Mouse (Mus musculus) intestine, embryonic 14.5 days (tissue): Measurements from ENCODE around the gene Rtn2. TPM values are rescaled to one million over a fixed set of nuclear protein-coding genes. Genes with fewer than 3 reads are reported as not detected.

ENCODE experiments used
- ATAC-seq: fragments of 200-750 bp; cut with Nextera tagmentation; replicated peaks from 2 replicates; pipeline ENCODE4 v1.8.0; 2017; ENCODE audit warnings: low read depth, moderate number of reproducible peaks, moderate TSS enrichment, moderate library complexity; ENCODE audit not compliant: low FRiP score, low TSS enrichment
- DNase-seq: peaks from one replicate; pipeline ENCODE4 v3.0.0-alpha.2; 2018; ENCODE audit warnings: low spot score
- H3K27ac ChIP-seq: fragments of 300-500 bp; sonication (generic); 2 replicates; pipeline ENCODE4 v1.5.1; 2014; ENCODE audit warnings: low read depth, mild to moderate bottlenecking, control low read depth
- H3K27me3 ChIP-seq: fragments of 300-500 bp; sonication (generic); replicated peaks from 2 replicates; pipeline ENCODE4 v1.6.1; 2014; ENCODE audit warnings: low read length, control low read depth; ENCODE audit not compliant: control insufficient read depth, insufficient read depth
- H3K36me3 ChIP-seq: fragments of 300-500 bp; sonication (generic); 2 replicates; pipeline ENCODE4 v1.6.1; 2014; ENCODE audit warnings: low read length, control low read depth; ENCODE audit not compliant: control insufficient read depth, insufficient read depth
- H3K4me1 ChIP-seq: fragments of 300-500 bp; sonication (generic); replicated peaks from 2 replicates; pipeline ENCODE4 v1.6.1; 2014; ENCODE audit warnings: low read length, control low read depth, mixed read lengths; ENCODE audit not compliant: control insufficient read depth, insufficient read depth
- H3K4me2 ChIP-seq: fragments of 300-500 bp; sonication (generic); 2 replicates; pipeline ENCODE4 v1.6.1; 2014; ENCODE audit warnings: low read length
- H3K4me3 ChIP-seq: fragments of 300-500 bp; sonication (generic); 2 replicates; pipeline ENCODE4 v1.5.1; 2014; ENCODE audit warnings: low read depth, low read length, control low read depth, mixed read lengths
- H3K9ac ChIP-seq: fragments of 300-500 bp; sonication (generic); 2 replicates; pipeline ENCODE4 v1.6.1; 2014; ENCODE audit warnings: mild to moderate bottlenecking, low read length
- H3K9me3 ChIP-seq: fragments of 300-500 bp; sonication (generic); 2 replicates; pipeline ENCODE4 v1.6.1; 2016; ENCODE audit warnings: low read length, control low read depth; ENCODE audit not compliant: control insufficient read depth
- WGBS: fragments of 180-500 bp; shearing (Covaris S2); extraction: QIAGEN DNeasy Blood & Tissue Kit; methylation state at CpG from one replicate; pipeline ENCODE4 v1.1.7; 2014; 5-methylcytosine and 5-hydroxymethylcytosine counted together
- polyA plus RNA-seq: library from polyadenylated mRNA; unstranded; fragments of >200 nt; fragmentation: Nextera tagmentation; extraction: Ambion mirVana; gene quantifications from 2 replicates; pipeline ENCODE4 v1.2.1, GENCODE M21; 2014

Gene Rtn2
- polyA plus RNA-seq, 1 experiment from 2014 or later: 12.2 TPM

DNA sequence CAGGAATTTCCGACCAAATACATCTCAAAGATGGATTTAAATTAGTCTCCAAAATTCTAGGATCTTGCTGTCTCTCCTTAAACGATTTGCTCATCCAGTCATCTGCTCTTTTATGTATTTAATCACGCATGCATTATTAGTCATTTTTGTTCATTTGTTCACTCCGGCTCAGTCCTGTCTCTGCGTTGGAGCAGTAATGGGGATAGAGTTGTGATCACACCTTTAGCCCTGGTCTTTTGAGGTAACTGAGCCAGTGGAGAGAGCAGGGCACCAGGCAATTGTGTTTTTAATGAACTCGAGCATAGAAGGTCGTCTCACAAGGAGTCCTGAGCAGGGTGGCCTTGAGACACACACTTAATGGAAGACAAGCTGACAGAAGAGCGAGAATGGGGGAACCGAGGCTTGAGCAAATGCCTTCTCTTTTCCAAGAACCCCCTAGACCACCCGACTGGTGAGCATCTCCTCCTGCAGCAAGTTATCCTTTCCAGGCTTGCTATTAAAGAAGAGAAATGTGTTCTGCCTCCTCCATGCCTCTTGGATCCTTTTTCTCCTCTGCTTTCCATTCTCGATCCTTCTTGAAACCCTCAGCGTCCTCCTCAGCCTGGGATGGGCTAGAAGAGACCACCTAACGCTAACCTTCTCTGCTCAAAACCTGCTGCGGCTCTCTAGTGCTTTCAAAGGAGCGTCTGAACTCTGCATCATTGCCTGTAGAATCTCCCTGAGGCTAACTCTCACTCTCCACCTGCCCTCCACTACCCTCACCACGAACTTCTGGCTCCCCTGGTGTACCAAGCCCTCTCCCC lies 19.2 kb downstream of the Rtn2 start:
- H3K4me2 ChIP-seq: peak overlapping the region; percentile 49
- no peaks in the 10 kb centered on the region for H3K9me3 ChIP-seq
- no peak overlapping the region for H3K9ac ChIP-seq
- 11% methylated on average over 16 of the region's 16 CpGs for WGBS
- no peak overlapping the region for H3K27ac ChIP-seq
- ATAC-seq (no peak), DNase-seq (no peak)
- no peaks in the 10 kb centered on the region for H3K36me3 ChIP-seq
- peaks cover 12% of the 10 kb centered on the region for H3K4me1 ChIP-seq
- peaks cover 53% of the 10 kb centered on the region for H3K27me3 ChIP-seq
- H3K4me3 ChIP-seq: peak overlapping the region; percentile 46

DNA sequence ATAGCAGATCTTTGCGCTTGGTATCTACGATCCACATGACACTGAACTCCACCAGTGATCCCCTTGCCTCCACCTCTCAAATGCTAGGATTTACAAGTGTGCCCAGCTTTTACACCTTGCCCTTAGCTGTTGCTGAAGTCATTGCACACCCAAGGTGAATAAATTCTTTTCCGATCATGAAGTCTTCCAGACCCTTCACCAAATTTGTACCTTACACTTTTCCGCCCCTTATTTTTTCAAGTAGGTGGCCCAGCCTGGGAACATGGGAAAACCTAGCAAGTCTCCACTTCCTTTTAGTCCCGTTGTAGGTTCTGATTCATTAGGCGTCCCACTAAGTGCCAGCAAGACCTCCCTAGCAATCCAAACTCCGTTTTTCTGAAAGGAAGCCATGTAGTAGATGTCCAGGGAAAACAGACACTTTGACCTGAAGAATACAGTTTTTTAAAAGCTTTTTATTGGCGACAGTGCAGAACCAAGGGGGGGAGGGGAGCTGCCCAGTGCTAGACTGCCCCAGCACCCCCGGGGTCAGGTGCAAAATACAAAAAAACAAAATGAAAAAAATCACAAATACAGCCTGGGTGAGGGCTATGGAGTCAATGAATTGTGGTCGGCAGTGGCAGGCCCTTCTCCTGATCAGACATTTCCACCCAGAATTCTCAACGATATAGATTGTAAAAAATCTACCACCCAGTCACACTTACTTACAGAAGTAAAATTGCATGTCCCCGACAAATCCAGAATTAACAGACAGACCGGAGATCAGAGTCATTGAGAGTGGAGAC lies 20.0 kb downstream of the Rtn2 start:
- WGBS: 52% methylated on average over 13 of the region's 13 CpGs
- Histone ChIP-seq H3K9me3 (no peaks in the 10 kb centered on the region), H3K4me2 (no peak overlapping the region), H3K27ac (no peak overlapping the region), H3K4me3 (no peak overlapping the region), H3K36me3 (no peaks in the 10 kb centered on the region), H3K9ac (no peak overlapping the region), H3K4me1 (peaks cover 12% of the 10 kb centered on the region), H3K27me3 (peaks cover 57% of the 10 kb centered on the region)
- DNase-seq: no peak
- ATAC-seq: no peak

DNA sequence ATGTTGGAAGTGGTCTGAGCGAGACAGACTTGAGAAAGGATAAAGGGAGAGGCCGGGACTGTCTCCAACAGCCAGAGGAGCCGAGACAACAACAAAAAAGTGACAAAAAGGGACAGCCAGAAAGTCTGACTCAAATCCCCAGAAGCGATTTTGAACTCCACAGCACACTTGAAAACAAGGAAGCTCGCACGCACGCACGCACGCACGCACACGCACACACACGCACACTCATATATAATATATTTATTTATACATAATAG lies 20.6 kb downstream of the Rtn2 start:
- H3K27me3 ChIP-seq: peaks cover 57% of the 10 kb centered on the region
- H3K36me3 ChIP-seq: no peaks in the 10 kb centered on the region
- H3K27ac ChIP-seq: no peak overlapping the region
- H3K4me1 ChIP-seq: peaks cover 17% of the 10 kb centered on the region
- no peak for DNase-seq
- no peak for ATAC-seq
- H3K4me3 ChIP-seq: no peak overlapping the region
- no peaks in the 10 kb centered on the region for H3K9me3 ChIP-seq
- no peak overlapping the region for H3K4me2 ChIP-seq
- WGBS: 75% methylated on average over 12 of the region's 12 CpGs
- H3K9ac ChIP-seq: no peak overlapping the region

DNA sequence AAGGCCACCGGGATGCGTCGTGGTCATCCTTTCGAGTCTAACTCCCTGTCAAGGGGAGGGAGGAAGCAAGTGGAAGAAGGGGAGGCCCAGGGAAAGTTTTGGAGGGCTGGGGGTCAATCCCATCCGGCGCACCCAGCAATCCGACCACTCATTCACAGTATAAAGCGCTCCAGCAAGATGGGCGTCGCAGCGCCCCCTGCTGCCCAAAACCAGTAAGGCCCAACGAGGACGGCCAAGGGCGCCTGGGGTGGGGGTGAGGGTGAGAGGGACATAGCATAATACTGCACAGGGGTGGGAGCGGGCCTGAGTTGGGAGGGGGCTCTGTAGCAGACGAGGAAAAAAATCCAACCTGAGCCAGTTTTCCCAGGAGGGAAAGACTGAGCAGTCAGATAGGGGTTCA lies 21.3 kb downstream of the Rtn2 start:
- Histone ChIP-seq H3K4me3 (peak overlapping the region; percentile 4; the same call in 1 of the 2 replicates), H3K27me3 (peaks cover 57% of the 10 kb centered on the region), H3K36me3 (no peaks in the 10 kb centered on the region), H3K9ac (no peak overlapping the region), H3K27ac (no peak overlapping the region), H3K4me2 (peak overlapping the region; percentile 52), H3K4me1 (peaks cover 18% of the 10 kb centered on the region), H3K9me3 (no peaks in the 10 kb centered on the region)
- peak; percentile 90 for DNase-seq
- no peak for ATAC-seq
- WGBS: 1% methylated on average over 16 of the region's 16 CpGs

DNA sequence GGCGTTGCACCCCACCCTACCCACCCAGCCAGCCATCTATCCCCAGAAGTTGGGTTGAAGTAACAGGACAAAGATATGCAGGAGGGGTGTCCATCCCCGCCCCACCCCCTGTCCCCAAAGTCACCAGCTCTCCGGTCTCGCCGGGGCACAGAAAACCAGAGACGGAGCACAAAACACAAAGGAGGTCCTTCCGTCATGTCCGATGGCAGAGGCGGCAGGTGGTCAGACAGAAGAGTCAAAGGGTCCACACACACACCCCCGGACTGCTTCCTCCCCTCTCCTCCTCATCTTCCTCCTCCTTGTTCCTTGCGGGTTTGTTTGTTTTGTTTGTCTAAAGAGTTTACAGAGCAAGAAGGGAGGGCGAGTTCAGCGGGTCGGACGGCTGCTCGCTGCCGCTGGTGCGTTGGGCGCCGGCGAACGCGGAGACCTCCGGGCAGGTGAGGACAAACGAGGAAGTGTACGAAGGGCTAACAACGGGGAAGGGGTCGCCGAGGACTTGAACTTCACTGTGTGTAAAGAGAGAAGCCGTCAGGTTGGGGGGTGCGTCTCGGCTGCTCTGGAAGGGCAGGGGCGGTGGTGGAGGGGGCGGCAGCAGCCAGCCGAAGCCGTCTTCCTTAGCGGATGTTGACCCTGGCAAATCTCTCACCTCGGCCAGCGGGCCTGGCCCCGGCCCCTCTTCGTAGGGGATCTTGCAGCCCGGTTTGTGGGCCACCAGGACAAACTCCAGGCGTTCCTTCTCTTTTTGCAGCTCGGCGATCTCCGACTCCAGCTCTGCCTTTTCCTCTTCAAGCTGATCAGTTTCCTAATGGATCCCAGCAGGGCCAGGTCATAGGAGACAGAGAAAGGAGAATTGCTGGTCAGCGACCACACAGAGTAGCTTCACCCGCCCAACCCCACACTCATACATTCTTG lies 22.3 kb downstream of the Rtn2 start:
- ATAC-seq (no peak), DNase-seq (no peak)
- H3K9me3 ChIP-seq: no peaks in the 10 kb centered on the region
- H3K4me2 ChIP-seq: peak overlapping the region; percentile 52
- H3K27me3 ChIP-seq: peaks cover 57% of the 10 kb centered on the region
- peak overlapping the region; percentile 37 for H3K4me3 ChIP-seq
- peaks cover 26% of the 10 kb centered on the region for H3K4me1 ChIP-seq
- H3K9ac ChIP-seq: peak overlapping the region; percentile 27; the same call in 1 of the 2 replicates
- no peaks in the 10 kb centered on the region for H3K36me3 ChIP-seq
- WGBS: 3% methylated on average over 48 of the region's 48 CpGs
- H3K27ac ChIP-seq: no peak overlapping the region

DNA sequence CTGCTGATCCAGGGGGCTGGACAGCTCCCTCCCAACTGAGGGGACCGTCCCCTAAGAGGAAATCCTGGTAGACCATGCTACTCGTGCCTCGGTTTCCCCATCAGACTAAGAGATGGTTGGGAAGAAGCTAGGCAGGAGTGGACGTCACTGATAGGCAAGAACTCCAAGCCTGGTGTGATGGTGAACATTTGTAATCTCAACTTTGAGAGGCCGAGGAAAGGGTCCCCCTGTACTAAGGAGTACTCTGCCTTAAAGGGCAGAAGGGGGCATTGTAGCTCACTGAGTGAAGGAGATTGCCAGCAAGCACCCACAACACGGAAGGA lies 22.9 kb downstream of the Rtn2 start:
- ATAC-seq (no peak), DNase-seq (no peak)
- Histone ChIP-seq H3K9ac (no peak overlapping the region), H3K27me3 (peaks cover 57% of the 10 kb centered on the region), H3K9me3 (no peaks in the 10 kb centered on the region), H3K4me2 (peak overlapping the region; percentile 52; the same call in 1 of the 2 replicates), H3K4me3 (peak overlapping the region; percentile 37; the same call in 1 of the 2 replicates), H3K36me3 (no peaks in the 10 kb centered on the region), H3K27ac (no peak overlapping the region), H3K4me1 (peaks cover 24% of the 10 kb centered on the region)
- WGBS: 8% methylated on average over 6 of the region's 6 CpGs

DNA sequence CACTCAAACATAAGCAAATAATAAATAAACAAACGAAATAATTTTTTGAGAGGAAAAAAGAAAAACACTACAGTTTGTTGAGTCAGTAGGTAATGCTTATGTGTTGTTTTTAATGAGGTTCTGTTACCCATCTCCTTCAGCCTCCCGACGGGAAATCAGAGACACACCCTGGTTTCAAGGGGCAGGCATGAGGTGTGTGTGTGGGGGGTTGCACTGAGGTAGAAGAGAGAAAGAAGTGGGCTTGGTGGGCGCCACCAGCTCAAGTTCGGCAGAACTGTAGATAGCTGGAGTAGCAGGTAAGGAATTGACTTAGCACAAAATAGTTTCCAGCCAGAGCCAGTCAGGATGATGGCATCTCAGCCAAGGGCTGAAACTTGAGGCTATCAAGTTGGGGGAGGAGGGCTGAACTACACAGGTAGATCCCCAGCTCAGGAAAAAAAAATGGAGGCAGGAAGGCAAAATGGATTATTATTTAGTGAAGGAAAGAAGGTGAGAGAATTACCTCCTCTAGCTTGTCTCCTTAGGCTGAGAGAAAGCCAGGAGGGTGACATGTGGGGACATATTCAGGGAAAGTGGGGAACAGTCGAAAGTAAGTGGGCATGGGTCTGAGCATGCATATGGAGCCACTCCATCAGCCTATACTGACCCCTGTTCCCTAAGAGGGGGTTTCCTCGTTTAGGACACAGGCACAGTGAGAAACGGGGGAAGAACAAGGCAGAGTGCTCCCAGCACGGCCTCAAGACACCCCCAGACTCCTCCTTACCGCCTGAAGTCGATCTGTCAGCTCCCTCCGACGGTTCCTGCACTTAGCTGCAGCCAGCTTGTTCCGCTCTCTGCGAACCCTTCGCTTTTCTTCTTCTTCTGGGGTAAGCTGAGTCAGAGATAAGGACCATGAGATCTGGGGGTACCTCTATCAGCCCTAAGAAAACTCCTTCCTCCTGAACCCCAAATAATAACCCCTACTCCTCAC lies 23.7 kb downstream of the Rtn2 start:
- Histone ChIP-seq H3K36me3 (no peaks in the 10 kb centered on the region), H3K4me3 (no peak overlapping the region), H3K9ac (no peak overlapping the region), H3K27ac (no peak overlapping the region), H3K9me3 (no peaks in the 10 kb centered on the region), H3K4me1 (peaks cover 26% of the 10 kb centered on the region), H3K27me3 (peaks cover 57% of the 10 kb centered on the region), H3K4me2 (no peak overlapping the region)
- ATAC-seq (no peak), DNase-seq (no peak)
- 53% methylated on average over 16 of the region's 16 CpGs for WGBS
